Mouse (Mus musculus) neural tube, embryonic 14.5 days (tissue): Measurements from ENCODE around the gene Sec14l4. TPM values are rescaled to one million over a fixed set of nuclear protein-coding genes. Genes with fewer than 3 reads are reported as not detected.
"Not testable (repeated sequence)": the region's sequence is repeated elsewhere in the genome, so short reads cannot be mapped to it uniquely, and the experiment has no call there.

ENCODE experiments used
- ATAC-seq: fragments of 200-750 bp; cut with Nextera tagmentation; 2 replicates; pipeline ENCODE4 v1.8.0; 2017; ENCODE audit warnings: low read depth, mild to moderate bottlenecking, moderate TSS enrichment, moderate library complexity
- H3K27ac ChIP-seq: fragments of 300-500 bp; sonication (generic); 2 replicates; pipeline ENCODE4 v1.5.1; 2014; ENCODE audit warnings: low read depth, mild to moderate bottlenecking, control low read depth, low read length, moderate library complexity, mixed read lengths
- H3K27me3 ChIP-seq: fragments of 300-500 bp; sonication (generic); 2 replicates; pipeline ENCODE4 v1.6.1; 2014; ENCODE audit warnings: low read length; ENCODE audit not compliant: control insufficient read depth, insufficient read depth
- H3K36me3 ChIP-seq: fragments of 300-500 bp; sonication (generic); 2 replicates; pipeline ENCODE4 v1.6.1; 2014; ENCODE audit warnings: low read length, mixed read lengths; ENCODE audit not compliant: control insufficient read depth, insufficient read depth
- H3K4me1 ChIP-seq: fragments of 300-500 bp; sonication (generic); 2 replicates; pipeline ENCODE4 v1.6.1; 2014; ENCODE audit warnings: low read length; ENCODE audit not compliant: control insufficient read depth, insufficient read depth
- H3K4me2 ChIP-seq: fragments of 300-500 bp; sonication (generic); 2 replicates; pipeline ENCODE4 v1.6.1; 2014; ENCODE audit warnings: mild to moderate bottlenecking, low read depth, low read length, control low read depth
- H3K4me3 ChIP-seq: fragments of 300-500 bp; sonication (generic); 2 replicates; pipeline ENCODE4 v1.5.1; 2014; ENCODE audit warnings: low read depth, low read length, control low read depth, mixed read lengths
- H3K9ac ChIP-seq: fragments of 300-500 bp; sonication (generic); replicated peaks from 2 replicates; pipeline ENCODE4 v1.6.1; 2014; ENCODE audit warnings: low read depth, mild to moderate bottlenecking, control low read depth, low read length, mixed read lengths
- H3K9me3 ChIP-seq: fragments of 300-500 bp; sonication (generic); 2 replicates; pipeline ENCODE4 v1.6.1; 2016; ENCODE audit warnings: low read length; ENCODE audit not compliant: control insufficient read depth
- WGBS: fragments of 180-500 bp; shearing (Covaris S2); extraction: QIAGEN DNeasy Blood & Tissue Kit; methylation state at CpG from one replicate; pipeline ENCODE4 v1.1.7; 2014; 5-methylcytosine and 5-hydroxymethylcytosine counted together
- polyA plus RNA-seq: library from polyadenylated mRNA; unstranded; fragments of >200 nt; fragmentation: Nextera tagmentation; extraction: Ambion mirVana; gene quantifications from 2 replicates; pipeline ENCODE4 v1.2.1, GENCODE M21; 2014

The Sec14l4 gene
- polyA plus RNA-seq, 1 experiment from 2014 or later: not detected

- H3K9me3 ChIP-seq, ATAC-seq, H3K4me2 ChIP-seq, H3K27me3 ChIP-seq, H3K4me3 ChIP-seq, H3K27ac ChIP-seq, H3K4me1 ChIP-seq, H3K36me3 ChIP-seq, H3K9ac ChIP-seq: not testable (repeated sequence)
- 94% methylated on average over 13 of the region's 13 CpGs for WGBS
Measured at GRCm38 (mm10) chr11:4022111-4022510, 9.2 kb upstream of the Sec14l4 start.

GRCm38 (mm10) chr11:4023321-4023720, 7.9 kb upstream of the Sec14l4 start:
- H3K36me3 ChIP-seq: no peaks in the 10 kb centered on the region
- H3K27ac ChIP-seq: no peak overlapping the region
- H3K4me3 ChIP-seq: no peak overlapping the region
- H3K4me2 ChIP-seq: no peak overlapping the region
- ATAC-seq: no peak
- WGBS: 81% methylated on average over 2 of the region's 2 CpGs
- H3K4me1 ChIP-seq: no peaks in the 10 kb centered on the region
- H3K9me3 ChIP-seq: no peaks in the 10 kb centered on the region
- no peak overlapping the region for H3K9ac ChIP-seq
- no peaks in the 10 kb centered on the region for H3K27me3 ChIP-seq

GRCm38 (mm10) chr11:4027066-4027465, 4.2 kb upstream of the Sec14l4 start:
- no peak overlapping the region for H3K4me2 ChIP-seq
- H3K4me3 ChIP-seq: no peak overlapping the region
- no peak overlapping the region for H3K27ac ChIP-seq
- ATAC-seq: no peak
- no peaks in the 10 kb centered on the region for H3K36me3 ChIP-seq
- no peaks in the 10 kb centered on the region for H3K27me3 ChIP-seq
- 82% methylated on average over 8 of the region's 8 CpGs for WGBS
- no peaks in the 10 kb centered on the region for H3K9me3 ChIP-seq
- no peak overlapping the region for H3K9ac ChIP-seq
- no peaks in the 10 kb centered on the region for H3K4me1 ChIP-seq

GRCm38 (mm10) chr11:4027561-4028334, 3.5 kb upstream of the Sec14l4 start:
- Histone ChIP-seq H3K9ac (no peak overlapping the region), H3K9me3 (no peaks in the 10 kb centered on the region), H3K4me2 (no peak overlapping the region), H3K27ac (no peak overlapping the region), H3K4me3 (no peak overlapping the region), H3K36me3 (no peaks in the 10 kb centered on the region), H3K27me3 (no peaks in the 10 kb centered on the region), H3K4me1 (no peaks in the 10 kb centered on the region)
- WGBS: 80% methylated on average over 9 of the region's 9 CpGs
- no peak for ATAC-seq

- WGBS: 68% methylated on average over 4 of the region's 4 CpGs
- H3K27ac ChIP-seq: no peak overlapping the region
- no peaks in the 10 kb centered on the region for H3K4me1 ChIP-seq
- no peak overlapping the region for H3K4me3 ChIP-seq
- no peaks in the 10 kb centered on the region for H3K9me3 ChIP-seq
- no peak overlapping the region for H3K9ac ChIP-seq
- H3K27me3 ChIP-seq: no peaks in the 10 kb centered on the region
- H3K4me2 ChIP-seq: no peak overlapping the region
- no peaks in the 10 kb centered on the region for H3K36me3 ChIP-seq
- no peak for ATAC-seq
Measured at GRCm38 (mm10) chr11:4029343-4029742, 1.9 kb upstream of the Sec14l4 start.

- Histone ChIP-seq H3K4me2 (no peak overlapping the region), H3K27me3 (no peaks in the 10 kb centered on the region), H3K9me3 (no peaks in the 10 kb centered on the region), H3K36me3 (no peaks in the 10 kb centered on the region), H3K4me3 (no peak overlapping the region), H3K27ac (no peak overlapping the region), H3K9ac (no peak overlapping the region), H3K4me1 (no peaks in the 10 kb centered on the region)
- no peak for ATAC-seq
- WGBS: 51% methylated on average over 12 of the region's 12 CpGs
Measured at GRCm38 (mm10) chr11:4031961-4032360, 699 bp downstream of the Sec14l4 start.

GRCm38 (mm10) chr11:4033471-4033870, 2.2 kb downstream of the Sec14l4 start:
- no peak for ATAC-seq
- no peak overlapping the region for H3K4me2 ChIP-seq
- H3K27me3 ChIP-seq: no peaks in the 10 kb centered on the region
- H3K36me3 ChIP-seq: no peaks in the 10 kb centered on the region
- no peak overlapping the region for H3K4me3 ChIP-seq
- H3K4me1 ChIP-seq: no peaks in the 10 kb centered on the region
- H3K27ac ChIP-seq: no peak overlapping the region
- no peak overlapping the region for H3K9ac ChIP-seq
- WGBS: 73% methylated on average over 7 of the region's 7 CpGs
- H3K9me3 ChIP-seq: no peaks in the 10 kb centered on the region

GRCm38 (mm10) chr11:4034169-4034568, 2.9 kb downstream of the Sec14l4 start:
- H3K4me1 ChIP-seq: no peaks in the 10 kb centered on the region
- no peak overlapping the region for H3K27ac ChIP-seq
- 93% methylated on average over 4 of the region's 4 CpGs for WGBS
- no peak for ATAC-seq
- no peak overlapping the region for H3K4me3 ChIP-seq
- no peaks in the 10 kb centered on the region for H3K9me3 ChIP-seq
- H3K4me2 ChIP-seq: no peak overlapping the region
- H3K36me3 ChIP-seq: no peaks in the 10 kb centered on the region
- H3K27me3 ChIP-seq: no peaks in the 10 kb centered on the region
- no peak overlapping the region for H3K9ac ChIP-seq

- no peaks in the 10 kb centered on the region for H3K27me3 ChIP-seq
- WGBS: 62% methylated on average over 18 of the region's 18 CpGs
Measured at GRCm38 (mm10) chr11:4035116-4035892, 4.0 kb downstream of the Sec14l4 start.

More at GRCm38 (mm10) chr11:4035116-4035892, 4.0 kb downstream of the Sec14l4 start:
- Histone ChIP-seq H3K4me2 (no peak overlapping the region), H3K27ac (no peak overlapping the region), H3K36me3 (no peaks in the 10 kb centered on the region), H3K9me3 (no peaks in the 10 kb centered on the region), H3K4me3 (no peak overlapping the region), H3K4me1 (no peaks in the 10 kb centered on the region), H3K9ac (no peak overlapping the region)
- ATAC-seq: no peak
